Mouse (Mus musculus): Measurements from ENCODE around the gene Timm50.

GRCm38 (mm10) chr7:28305641-28306040 is 6.2 kb downstream of the Timm50 start:
- TF ChIP-seq EP300 (IDR thresholded peaks at IDR 0.05) (no peak), CTCF (IDR thresholded peaks at IDR 0.05) (no peak)

All from lung, postnatal 0 days (tissue).